Mouse (Mus musculus) testis, adult 2 months (tissue): ENCODE results near the gene Sf3b6. TPM values are rescaled to one million over a fixed set of nuclear protein-coding genes. Genes with fewer than 3 reads are reported as not detected.

Source experiments
- H3K27ac ChIP-seq: fragments of 200-500 bp; 2 replicates; pipeline ENCODE4 v1.5.1; 2012; ENCODE audit warnings: low read depth, low read length; ENCODE audit not compliant: control insufficient read depth, insufficient read depth
- H3K27me3 ChIP-seq: fragments of 200-500 bp; 2 replicates; pipeline ENCODE4 v1.6.1; 2012; ENCODE audit warnings: mild to moderate bottlenecking, low read length, moderate library complexity; ENCODE audit not compliant: control insufficient read depth, insufficient read depth
- H3K36me3 ChIP-seq: fragments of 200-500 bp; 2 replicates; pipeline ENCODE4 v1.6.1; 2012; ENCODE audit warnings: mild to moderate bottlenecking, low read length; ENCODE audit not compliant: control insufficient read depth, insufficient read depth
- H3K4me1 ChIP-seq: fragments of 200-500 bp; 2 replicates; pipeline ENCODE4 v1.6.1; 2012; ENCODE audit warnings: low read length; ENCODE audit not compliant: control insufficient read depth, insufficient read depth
- H3K4me3 ChIP-seq: fragments of 200-500 bp; 2 replicates; pipeline ENCODE4 v1.5.1; 2012; ENCODE audit warnings: low read depth, mild to moderate bottlenecking, low read length, moderate library complexity, mixed read lengths; ENCODE audit not compliant: control insufficient read depth
- CTCF ChIP-seq: fragments of 200-500 bp; IDR thresholded peaks from 2 replicates; pipeline ENCODE4 v1.5.1; 2012; ENCODE audit warnings: low read depth, mild to moderate bottlenecking, inconsistent platforms, low read length, moderate library complexity; ENCODE audit not compliant: control insufficient read depth, insufficient read depth, insufficient replicate concordance
- POLR2A ChIP-seq: fragments of 200-500 bp; IDR thresholded peaks from 2 replicates; pipeline ENCODE4 v1.6.1; 2012; ENCODE audit warnings: low read depth, mild to moderate bottlenecking, inconsistent platforms, low read length, moderate library complexity; ENCODE audit not compliant: control insufficient read depth
- polyA plus RNA-seq: library from polyadenylated mRNA; depleted of rRNA; stranded (reverse); fragments of >200 nt; gene quantifications from 2 replicates; pipeline ENCODE4 v1.2.3, GENCODE M21; 2012; rRNA removed

The Sf3b6 gene
- 24.8 and 27.7 TPM in 2 replicates for polyA plus RNA-seq

DNA sequence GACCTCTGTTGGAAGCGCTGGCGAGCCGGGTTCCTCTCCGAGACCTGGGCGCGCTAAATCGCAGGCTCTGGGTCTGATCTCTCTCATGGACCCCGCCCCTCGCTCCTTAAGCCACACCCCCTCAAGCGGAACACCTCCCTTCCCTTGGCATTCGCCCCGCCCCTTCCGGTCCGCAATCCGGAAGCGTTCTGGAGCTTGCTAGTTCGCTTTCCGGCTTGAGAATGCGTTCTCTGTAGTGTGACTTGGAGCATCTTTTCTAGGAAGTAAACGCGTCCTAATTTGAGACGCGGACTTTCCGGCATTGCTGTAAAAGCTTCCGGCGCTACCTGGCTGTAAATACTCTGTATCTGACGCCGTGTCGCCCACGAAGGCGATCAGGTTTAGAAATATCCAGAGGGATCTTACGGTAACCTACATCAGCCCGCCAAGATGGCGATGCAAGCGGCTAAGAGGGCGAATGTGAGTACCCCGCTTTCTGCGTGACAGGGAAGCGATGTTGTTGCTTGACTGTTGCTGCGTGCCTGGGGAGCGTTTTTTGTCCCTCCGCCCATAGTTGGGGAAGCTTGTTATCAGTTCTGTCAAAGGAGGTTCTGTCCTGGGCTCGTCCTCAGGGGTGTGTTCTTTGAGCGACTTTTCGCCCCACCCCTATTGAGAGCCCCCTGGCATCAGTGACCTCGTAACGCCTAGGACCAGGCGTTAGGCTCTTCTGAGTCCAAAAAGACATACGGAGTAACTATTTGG, at the start of gene Sf3b6:
Gene Sf3b6 (plus strand): TSS at position 184 of the 741 bp plus-strand sequence.
- Histone ChIP-seq H3K4me1 (no peaks in the 10 kb centered on the region; the same call in 1 of the 2 replicates), H3K27me3 (no peaks in the 10 kb centered on the region), H3K36me3 (no peaks in the 10 kb centered on the region), H3K27ac (peak within 1 kb of the TSS; percentile 50), H3K4me3 (peak within 1 kb of the TSS; percentile 92)
- TF ChIP-seq POLR2A: peak; percentile 74
- no peak for TF ChIP-seq CTCF

DNA sequence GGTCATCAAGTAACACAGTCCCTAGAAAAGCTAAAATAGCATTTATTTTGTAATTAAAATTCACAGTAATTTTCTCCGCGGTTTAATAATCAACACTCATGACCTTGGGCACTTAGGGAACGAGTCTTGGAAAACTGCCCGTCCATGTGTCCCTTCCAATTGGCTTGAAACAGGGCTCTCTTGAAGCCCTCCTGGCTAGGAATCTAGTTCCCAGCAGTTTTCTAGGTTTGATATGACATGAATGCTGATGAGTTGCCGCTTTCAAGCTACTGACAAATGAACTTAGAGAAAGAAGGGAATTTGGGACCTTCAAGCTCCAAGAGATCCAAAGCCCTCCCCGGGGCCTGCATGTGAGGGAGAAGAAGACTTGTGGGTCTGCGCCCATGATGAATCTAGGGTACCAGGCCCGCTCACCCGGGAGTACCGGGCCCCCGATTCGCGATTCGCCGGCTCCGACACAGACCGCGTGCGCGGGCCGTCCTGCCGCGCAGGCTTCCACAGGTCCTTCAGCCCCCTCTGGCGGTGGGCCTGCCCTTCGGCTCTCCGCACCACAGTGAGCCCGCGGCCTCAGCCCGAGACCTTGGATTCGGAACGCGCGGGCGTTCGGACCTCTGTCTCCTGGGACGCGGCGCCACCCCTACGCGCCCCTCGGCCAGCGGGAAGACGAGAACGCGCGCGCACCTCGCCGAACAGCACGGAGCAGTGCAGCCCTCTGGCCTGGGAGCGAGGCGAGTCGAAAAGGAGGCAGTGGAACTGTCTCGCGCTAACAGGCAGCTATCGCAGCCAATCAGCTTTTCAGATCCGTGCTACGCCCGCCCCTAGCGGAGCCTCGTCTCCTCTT, 48.6 kb upstream of the Sf3b6 start, which contains the start of the genes Pfn4 and Fam228b:
Gene Pfn4 (plus strand): TSS at position 531 of the 841 bp plus-strand sequence.
Gene Fam228b (minus strand): TSS at position 776 of the 841 bp plus-strand sequence.
- TF ChIP-seq CTCF (peak; percentile 82), POLR2A (peak; percentile 89)
- H3K27me3 ChIP-seq: no peaks in the 10 kb centered on the region
- H3K4me1 ChIP-seq: no peaks in the 10 kb centered on the region; the same call in none of the 2 replicates
- no peaks in the 10 kb centered on the region for H3K36me3 ChIP-seq
- peak within 1 kb of the TSS; percentile 91 for H3K4me3 ChIP-seq
- H3K27ac ChIP-seq: peak within 1 kb of the TSS; percentile 93

DNA sequence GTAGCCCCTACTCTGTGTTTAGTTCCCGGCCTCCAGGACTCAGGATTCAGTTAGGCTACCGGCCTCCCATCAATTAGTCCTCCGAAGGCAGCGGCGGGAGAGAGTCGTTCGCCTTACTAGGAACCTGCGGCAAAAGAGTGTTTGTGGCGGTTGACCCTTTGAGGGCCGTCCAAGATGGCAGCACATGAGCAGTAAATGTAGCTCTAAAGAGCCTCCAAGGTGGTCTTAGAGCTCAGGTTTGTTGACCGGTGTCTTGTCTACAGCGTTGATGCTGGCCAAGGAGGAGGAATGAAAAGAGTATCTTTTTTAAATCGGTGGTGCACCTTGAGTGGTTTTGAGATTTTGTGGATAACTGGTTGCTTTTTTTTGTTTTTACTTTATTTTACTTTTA, 48.0 kb upstream of the Sf3b6 start:
- peak overlapping the region; percentile 93 for H3K27ac ChIP-seq
- 0 out of 2 replicates have a peak, but pooled peaks have one; percentile 6 for TF ChIP-seq POLR2A
- TF ChIP-seq CTCF: no peak
- no peaks in the 10 kb centered on the region for H3K36me3 ChIP-seq
- peak overlapping the region; percentile 91 for H3K4me3 ChIP-seq
- H3K27me3 ChIP-seq: no peaks in the 10 kb centered on the region
- no peaks in the 10 kb centered on the region; the same call in none of the 2 replicates for H3K4me1 ChIP-seq

DNA sequence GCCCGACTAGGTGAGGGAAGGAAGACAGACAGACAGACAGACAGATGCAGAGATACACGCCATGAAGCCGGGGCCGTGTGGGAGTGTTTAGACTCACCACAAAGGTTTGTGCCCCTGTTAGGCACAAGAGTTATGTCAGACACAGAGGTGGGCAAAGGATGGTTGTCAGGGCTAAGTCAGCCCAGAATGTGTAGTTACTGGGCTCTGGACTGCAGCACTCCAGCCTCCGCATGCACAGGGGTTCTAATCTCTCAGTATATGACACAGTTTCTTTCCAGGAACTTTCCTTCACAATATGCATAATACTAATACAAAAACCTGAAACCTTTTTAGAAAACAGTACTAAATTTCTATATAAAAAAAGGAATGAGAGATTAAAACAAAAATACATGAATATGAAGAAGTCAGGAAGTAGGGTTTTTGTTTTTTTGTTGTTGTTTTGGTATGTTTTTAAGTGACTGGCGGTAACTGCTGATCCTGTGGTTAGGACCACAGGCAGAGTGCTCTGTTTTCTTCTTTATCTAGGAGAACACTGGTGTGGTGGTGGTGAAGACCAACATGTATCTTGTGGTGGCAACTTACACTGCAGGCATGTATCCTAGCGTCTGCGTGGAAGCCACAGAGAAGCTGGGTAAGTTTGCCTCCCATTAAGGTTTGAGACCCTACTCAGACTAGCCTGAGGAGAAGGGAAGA, 42.3 kb upstream of the Sf3b6 start:
- H3K4me1 ChIP-seq: no peaks in the 10 kb centered on the region; the same call in none of the 2 replicates

DNA sequence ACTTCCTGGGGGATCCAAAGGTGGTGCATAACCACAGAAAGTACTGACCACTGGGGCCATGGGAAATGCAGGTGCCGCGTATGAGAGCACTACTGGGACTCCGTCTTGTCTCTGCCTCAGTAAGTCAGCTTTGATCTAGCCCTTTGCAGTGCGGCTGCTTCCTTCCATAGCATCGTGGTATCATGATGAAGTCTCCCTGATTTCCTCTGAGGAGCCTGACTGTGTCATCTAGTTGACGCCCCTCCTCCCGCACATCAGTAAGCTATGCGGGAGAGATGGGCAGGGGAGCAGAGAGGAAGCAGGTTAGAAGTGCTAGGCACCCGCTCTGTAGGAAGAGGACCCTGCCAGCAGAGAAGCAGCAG, 41.8 kb upstream of the Sf3b6 start:
- peak overlapping the region; percentile 27; the same call in 1 of the 2 replicates for H3K4me3 ChIP-seq
- TF ChIP-seq CTCF (no peak), POLR2A (no peak)
- H3K27me3 ChIP-seq: no peaks in the 10 kb centered on the region
- no peak overlapping the region for H3K27ac ChIP-seq
- no peaks in the 10 kb centered on the region; the same call in 1 of the 2 replicates for H3K36me3 ChIP-seq
- H3K4me1 ChIP-seq: no peaks in the 10 kb centered on the region; the same call in 1 of the 2 replicates

More for the DNA sequence above, 42.3 kb upstream of the Sf3b6 start:
- Histone ChIP-seq H3K4me3 (peak overlapping the region; percentile 39), H3K27me3 (no peaks in the 10 kb centered on the region), H3K27ac (no peak overlapping the region), H3K36me3 (no peaks in the 10 kb centered on the region; the same call in 1 of the 2 replicates)
- no peak for TF ChIP-seq POLR2A
- no peak for TF ChIP-seq CTCF

DNA sequence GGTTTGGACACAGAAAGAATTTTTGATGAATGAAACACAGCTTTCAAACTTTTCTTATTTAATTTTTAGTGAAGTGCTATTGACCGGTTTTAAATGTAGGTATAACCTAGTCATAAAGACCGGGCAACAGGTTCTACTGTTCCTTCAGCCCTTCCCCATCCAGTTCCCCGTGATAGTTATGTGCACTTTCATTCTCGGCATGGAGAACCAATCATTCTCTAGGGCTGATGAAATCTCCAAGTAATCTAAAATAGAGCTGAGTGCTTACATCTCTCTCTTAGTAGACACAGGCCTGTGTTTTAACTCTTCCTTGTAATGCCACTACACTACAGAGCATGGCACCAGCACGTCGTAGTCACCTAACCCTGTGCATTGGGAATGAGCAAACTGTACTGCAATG, 39.6 kb upstream of the Sf3b6 start:
- Histone ChIP-seq H3K36me3 (no peaks in the 10 kb centered on the region; the same call in 1 of the 2 replicates), H3K4me1 (no peaks in the 10 kb centered on the region; the same call in 1 of the 2 replicates), H3K27me3 (no peaks in the 10 kb centered on the region), H3K4me3 (no peak overlapping the region), H3K27ac (no peak overlapping the region)
- TF ChIP-seq POLR2A (no peak), CTCF (no peak)

DNA sequence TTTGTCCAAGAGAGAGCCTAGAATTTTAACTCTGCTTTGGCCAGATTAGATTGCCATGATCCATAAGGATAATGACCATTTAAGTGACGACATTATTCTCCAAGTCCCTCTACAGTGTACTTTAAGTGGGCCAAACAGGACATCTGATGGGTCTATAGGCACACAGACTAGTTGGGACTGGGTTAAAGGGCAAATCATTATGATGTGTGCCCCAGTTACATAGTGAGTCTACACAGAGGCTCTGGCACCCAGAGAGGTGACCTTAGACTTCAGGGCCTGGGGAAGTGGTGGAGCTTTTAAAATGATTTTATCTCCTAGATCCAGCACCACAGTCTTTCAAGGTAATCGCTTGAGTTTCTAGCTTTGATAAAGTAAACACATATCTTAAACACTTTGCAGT, 37.1 kb upstream of the Sf3b6 start:
- Histone ChIP-seq H3K36me3 (no peaks in the 10 kb centered on the region; the same call in 1 of the 2 replicates), H3K4me1 (no peaks in the 10 kb centered on the region; the same call in 1 of the 2 replicates), H3K4me3 (peak overlapping the region; percentile 8; the same call in 1 of the 2 replicates), H3K27me3 (no peaks in the 10 kb centered on the region), H3K27ac (no peak overlapping the region)
- TF ChIP-seq POLR2A: no peak
- no peak for TF ChIP-seq CTCF
